Mouse (Mus musculus): ENCODE data around the gene Neurod2.
A peak's percentile ranks its signal among the peaks of the same experiment; 100 is the strongest.

The Neurod2 gene

DNA sequence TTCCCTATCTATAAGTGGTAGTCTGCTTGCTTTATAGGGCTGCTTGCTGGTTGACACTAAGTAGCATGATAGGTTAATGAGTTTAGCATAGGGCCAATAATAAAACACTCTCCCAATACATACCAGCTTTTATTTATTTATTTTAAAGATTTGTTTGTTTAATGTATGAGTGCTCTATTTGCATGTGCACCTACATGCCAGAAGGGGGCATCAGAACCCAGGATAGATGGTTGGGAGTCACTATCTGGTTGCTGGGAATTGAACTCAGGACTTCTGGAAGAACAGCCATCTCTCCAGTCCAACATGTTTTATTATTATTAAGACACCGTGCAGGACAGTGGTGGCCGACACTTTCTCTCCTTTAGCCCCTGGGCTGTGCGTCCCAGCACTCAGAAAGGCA lies 2.7 kb upstream of the Neurod2 start:
- no peak for DNase-seq (ENCODE audit: low spot score)

DNA sequence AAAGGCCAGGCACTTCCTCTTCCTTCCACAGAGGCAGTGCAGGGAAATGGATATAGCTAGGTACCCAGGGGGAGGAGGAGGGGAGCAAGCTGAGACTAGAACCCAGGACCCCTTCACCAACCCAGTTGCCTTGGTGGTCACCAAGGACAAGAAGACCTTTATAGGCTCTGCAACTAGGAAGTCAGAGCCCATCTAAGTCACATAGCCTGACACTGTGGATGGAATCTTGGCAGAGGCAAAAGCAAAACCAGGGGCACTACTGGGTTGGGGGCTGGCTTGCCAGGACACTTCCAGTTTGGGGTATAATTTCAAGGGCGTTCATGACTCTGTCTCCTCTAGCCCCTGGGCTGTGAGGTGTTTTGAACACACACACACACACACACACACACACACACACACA lies 2.0 kb upstream of the Neurod2 start:
- no peak for DNase-seq (ENCODE audit: low spot score)

DNA sequence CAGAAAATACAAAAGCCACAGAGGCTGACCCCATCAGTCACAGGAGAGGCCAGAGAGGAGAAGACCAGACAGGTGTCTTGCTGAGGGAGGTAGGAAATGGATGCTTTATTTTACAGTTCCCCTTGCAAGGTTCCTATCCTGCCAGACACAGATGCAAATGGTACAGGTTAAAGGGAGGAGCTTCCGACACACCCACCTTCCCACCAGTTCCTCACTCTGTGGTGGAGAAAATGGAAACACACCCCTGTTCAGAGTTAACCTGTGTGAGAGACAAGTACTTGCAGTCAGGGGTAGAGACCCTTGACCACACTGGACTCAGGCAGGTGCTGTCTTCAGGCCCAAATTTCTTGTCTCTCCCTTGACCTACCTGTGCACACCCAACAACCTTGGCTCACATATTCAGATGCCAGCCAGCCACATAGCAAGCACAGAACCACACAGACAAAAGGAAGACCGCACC lies 1.3 kb upstream of the Neurod2 start:
- no peak for DNase-seq (ENCODE audit: low spot score)

DNA sequence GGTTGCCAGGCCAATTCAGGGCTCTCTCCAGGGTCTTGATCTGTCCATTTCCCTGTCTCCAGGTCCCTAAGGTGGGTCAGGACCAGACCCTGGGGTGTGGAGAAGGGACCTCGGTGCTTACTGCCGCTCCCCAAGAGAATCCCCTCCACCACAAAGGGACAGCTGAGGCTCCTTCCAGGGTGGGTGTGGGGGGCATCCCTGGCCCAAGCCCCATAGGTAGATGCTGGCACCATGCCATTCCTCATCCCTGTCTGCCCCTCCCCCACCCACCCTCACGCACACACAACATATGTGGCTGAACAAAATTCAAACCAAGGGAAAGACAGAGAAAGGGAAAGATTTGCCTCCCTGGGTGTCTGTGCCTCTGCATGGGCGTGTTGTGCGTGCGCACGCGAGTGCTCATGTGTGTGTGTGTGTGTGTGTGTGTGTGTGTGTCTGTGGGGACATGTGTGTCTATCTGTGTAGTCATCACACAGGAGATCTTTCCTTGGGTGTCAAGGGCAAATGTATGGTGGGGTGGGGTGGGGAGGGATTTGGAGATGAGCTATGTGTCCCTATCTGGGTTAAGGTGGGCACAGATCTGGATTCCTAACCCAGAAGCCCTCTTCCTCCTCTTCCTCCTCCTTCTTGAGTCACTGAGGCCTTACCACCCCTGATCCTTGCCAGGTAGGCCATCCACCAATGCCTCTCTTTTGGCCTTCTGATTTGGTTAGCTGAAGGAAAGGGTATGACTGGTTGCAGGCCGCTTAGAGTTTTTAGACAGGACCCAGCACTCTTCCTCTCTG lies 704 bp upstream of the Neurod2 start:
- DNase-seq (ENCODE audit: low spot score), result no peak

DNA sequence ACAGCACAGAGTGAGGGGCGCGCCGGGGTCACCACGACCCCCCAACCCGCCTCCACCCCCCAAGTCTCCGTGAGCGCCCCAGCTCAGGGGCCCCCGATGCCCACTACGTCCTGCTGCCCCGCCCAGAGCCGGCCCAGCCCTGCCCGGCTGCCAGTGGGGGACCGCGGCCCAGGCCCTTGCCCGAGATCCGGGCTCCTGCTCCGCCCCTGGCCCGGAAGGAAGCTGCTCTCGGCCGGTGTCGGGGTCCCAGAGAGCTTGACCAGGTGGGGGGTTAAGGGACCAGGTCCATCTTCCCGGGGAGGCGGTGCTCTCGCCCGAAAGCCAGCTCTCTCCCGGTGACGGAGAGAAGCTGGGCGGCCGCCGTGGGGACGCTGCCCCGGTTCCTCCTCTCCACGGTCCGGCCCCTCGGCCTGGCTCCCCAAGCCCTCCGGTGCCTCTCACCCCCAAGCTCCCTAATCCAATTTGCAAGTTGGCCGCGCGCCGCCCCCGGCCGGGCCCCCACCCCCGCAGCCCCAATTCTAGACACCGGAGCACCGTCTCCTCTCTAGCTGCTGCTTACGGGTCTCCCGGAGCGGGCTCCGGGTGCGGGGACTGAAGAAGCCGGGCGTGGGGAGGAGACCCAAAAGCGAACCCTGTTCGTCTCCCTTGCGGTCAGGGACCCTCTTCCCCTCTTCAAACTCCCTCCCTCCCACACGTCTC lies 928 bp downstream of the Neurod2 start:
- DNase-seq (ENCODE audit: low spot score), result no peak

DNA sequence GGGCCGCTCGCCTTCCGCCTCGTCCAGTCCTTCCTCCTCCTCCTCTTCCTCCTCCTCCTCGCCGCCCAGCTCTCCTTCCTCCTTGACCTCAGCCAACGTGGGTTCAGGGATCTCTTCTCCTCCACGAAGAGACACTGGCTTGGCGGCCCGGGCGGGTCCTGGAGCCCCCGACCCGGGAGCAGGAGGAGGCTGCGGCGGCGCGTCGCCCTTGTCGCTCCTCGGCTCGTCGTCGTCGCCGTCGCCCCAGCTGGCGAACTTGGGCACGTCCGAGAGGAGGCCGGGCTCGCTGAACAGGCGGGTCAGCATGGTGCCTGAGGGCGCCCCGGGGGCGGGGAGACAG lies 1.4 kb downstream of the Neurod2 start:
- DNase-seq (ENCODE audit: low spot score), result no peak

DNA sequence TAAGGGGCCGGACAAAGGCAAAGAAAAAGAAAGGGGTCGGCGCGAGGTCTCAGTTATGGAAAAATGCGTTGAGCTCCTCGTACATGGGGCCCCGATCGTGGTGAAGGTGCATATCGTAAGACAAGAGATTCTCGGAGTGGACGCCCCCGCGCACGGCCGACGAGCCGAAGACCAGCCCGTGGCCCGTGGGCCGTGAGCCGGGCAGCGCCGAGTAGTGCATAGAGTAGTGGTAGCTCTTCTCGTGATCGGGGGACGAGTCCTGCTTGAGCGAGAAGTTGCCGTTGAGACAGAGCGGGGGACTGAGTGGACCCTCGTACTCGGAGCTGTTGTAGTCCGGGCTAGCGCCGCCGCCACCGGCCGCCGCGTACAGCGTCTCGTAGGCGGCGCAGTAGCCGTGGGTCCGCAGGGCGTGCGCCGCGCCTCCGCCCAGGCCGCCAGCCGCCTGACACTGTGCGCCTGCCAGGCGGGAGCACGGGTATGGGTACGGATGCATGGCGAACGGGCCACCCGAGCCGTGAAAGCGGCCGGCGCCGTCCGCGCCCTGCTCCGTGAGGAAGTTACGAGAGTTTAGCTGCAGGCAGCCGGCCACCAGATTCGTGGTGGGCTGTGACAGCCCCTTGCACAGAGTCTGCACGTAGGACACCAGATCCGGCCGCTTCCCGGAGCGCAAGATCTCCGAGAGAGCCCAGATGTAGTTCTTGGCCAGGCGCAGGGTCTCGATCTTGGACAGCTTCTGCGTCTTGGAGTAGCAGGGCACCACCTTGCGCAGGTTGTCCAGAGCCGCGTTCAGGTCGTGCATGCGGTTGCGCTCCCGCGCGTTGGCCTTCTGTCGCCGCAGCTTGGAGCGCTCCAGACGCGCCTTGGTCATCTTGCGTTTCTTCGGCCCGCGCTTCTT lies 2.1 kb downstream of the Neurod2 start:
- no peak for DNase-seq (ENCODE audit: low spot score)

DNA sequence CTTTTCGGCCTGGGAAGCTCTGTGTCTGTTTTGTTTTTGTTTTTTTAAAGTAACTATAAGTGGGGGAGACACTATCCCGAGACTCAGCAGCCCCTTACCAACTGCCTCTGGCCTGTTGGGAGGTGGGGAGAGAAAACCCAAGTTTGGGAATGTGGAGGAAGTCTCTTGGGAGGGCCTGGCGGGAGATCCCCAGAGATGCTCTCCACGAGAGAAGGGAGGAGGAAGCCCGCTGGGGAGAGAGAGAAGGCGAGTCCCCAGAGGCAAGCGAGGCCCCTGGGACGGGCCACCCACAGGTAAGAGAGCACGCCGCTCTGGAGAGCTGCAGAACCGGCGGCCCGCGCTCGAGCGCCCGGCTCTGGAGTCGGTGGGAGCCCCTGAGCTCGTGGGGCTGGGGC lies 2.7 kb downstream of the Neurod2 start:
- DNase-seq (ENCODE audit: low spot score), result no peak

DNA sequence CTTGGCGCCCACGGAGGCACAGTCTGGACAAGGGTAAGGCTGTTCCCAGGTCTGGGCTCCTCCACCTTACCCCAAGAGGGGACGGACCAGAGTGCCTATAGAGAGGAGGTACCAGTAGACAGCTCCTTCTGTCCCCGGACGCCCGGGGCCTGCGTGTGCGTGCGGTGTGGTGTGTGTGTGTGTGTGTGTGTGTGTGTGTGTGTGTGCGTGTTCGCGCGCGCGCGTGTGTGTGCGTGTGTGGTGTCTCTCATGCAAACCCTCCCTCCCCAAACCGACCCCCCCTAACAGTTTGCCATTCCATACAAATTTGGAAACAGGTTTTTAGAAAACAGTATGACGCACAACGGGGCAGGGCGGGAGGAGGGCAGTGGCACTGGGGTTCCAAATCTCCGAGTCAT lies 3.6 kb downstream of the Neurod2 start:
- no peak for DNase-seq (ENCODE audit: low spot score)

DNA sequence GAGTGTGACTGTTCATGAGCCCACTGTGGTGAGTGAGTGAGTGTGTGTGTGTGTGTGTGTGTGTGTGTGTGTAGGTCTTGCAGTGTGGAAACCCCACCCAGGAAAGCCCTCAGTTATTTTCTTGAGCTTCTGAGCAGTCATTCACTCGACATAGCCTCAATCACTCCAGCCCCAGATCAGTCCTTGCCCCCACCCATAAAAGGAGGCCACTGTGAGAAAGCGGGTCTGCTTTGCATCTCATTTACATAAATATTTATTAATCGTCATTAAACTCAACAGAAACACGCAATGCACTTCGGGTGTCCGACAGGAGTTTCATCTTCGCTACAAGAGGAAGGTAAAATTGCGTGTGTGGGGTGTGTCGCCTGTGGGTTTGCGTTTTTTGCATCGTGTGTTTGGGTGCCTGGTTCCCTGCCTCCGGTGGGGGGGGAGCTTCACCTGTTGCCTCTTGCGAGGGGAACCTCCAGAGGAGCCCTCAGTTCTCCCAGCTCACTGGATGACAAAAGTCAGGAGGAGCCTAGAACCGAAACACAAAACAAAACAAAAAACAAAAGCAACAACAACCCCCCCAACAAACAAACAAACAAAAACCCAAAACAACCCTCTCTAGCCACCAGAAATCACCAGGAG lies 4.1 kb downstream of the Neurod2 start:
- no peak for DNase-seq (ENCODE audit: low spot score)

DNA sequence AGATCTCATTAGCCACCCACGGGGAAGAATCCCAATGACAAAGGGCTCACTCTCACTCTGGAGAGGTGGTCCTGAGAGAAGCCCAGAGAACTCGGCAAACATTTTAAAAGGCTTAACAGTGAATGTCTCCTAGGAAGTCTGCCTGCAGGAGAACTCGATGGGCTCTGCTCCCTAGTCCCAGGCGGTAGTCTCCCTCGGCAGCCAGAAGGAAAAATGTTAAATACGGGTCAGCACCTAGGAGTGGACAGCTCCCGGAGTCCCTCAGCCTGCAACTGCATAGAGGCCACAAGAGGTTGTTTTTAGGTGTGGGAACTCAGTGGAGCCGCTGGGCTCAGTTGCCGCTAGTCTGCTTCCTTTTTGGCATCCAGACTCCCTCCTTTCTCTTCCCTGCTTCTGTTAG lies 5.5 kb downstream of the Neurod2 start:
- DNase-seq (ENCODE audit: low spot score), result peak; percentile 64

DNA sequence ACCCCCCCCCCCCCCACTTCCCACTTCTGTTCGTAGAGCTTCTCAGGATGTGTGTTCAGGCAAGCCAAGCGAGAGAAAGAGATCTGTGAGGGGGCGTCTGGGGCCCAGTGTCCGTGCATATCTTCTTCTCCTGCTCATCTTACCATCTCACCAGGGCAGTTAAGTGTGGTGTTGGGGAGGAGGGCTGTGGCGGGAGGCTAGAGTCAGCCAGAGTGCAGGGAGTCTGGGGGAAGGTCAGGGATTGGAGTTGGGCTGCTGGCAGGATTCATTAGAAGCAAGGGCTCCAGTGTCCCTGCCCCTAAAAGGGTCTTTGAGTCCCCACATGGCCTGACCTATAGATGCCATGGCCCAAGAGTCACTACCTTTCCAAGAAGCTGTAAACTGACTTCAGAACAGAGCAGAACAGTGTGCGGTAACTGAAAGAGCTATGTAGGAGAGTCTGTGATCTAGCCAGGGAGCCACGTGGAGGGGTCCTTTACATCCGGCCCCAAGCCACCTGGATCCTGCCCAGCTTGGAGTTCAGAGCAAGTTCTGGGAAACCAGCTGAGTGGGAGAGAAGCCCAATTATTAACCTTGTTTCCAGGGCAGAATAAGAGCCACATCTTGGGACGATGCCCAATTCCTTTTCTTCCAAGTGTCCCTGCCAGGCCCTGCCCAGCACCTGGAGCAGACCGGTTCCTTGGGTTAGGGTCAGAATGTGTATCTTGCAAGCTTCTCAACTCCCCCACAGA lies 6.1 kb downstream of the Neurod2 start:
- DNase-seq (ENCODE audit: low spot score), result no peak

DNA sequence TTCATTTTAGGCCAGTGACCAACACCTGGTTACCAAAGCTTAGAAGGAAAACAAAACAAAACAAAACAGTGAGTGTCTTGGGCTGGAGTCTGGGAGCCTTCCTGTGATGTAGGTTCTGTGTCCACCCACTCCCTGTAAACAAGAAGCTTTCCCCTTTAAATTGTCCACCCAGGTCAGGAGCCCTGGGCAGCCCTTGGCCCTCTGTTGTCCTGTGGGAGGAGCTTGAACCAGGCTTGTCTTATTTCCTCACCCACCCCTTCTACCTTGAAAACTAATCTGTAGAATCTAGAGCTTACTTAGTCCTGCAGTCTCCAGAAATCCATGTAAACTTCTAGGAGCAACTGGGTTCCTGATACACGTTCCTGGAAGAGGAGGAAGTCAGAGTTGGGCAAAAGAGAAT lies 7.3 kb downstream of the Neurod2 start:
- no peak for DNase-seq (ENCODE audit: low spot score)

DNA sequence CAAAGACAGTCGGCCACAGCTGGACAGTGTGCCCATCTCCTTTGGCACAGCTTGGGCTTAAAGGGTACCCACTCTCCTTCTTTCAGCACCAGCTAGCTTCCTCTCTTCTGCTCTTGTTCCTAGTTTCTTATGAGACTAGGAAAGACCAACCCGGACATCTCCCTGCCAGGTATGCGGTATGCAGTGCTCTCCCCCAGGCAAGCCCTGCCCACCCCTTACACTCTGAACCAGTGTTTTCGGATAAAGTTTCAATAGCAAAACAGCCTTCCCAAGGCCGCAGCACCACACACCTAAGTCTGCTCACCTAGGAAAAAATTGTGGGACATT lies 7.8 kb downstream of the Neurod2 start:
- no peak for DNase-seq (ENCODE audit: low spot score)

DNA sequence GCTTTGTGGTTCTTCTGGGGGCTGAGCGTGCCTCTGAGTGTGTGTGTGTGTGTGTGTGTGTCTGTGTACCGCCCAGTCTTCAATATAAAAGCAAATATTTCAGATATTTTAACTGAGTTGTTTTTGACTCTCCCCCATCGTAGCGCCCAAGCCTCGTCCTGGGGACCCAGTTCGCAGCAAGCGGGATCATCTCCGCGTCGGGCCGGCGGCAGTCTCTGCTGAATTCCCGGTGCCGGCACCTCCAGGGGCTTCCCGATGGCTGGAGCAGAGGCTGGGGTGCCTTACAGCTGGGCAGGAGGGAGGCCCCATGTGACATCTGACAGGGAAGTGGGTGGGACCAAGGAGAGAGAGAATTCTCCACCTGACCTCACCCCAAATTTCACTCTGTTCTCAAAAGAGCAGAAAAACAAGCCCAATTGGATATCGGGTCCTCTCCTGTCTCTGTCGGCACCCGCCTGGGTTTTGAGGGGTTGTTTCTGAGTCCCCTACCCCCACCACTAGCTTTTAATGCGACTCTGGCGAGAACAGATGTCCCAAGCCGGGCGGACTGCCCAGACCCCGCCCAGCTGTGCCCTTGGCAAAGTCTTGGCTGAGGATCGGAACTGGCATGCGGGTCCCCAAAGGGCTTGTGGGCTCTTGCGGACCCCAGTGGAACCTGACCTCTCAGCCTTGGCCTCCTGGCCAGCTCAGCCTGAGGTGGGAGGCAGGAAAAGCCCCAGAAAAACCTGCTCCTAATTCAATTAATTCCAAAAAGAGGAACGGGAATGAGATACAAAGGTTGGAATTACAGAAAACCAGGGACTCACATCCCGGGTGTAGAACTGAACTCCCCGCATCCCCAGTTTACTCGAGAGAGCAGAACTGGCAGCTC lies 8.4 kb downstream of the Neurod2 start:
- DNase-seq (ENCODE audit: low spot score), result no peak

DNA sequence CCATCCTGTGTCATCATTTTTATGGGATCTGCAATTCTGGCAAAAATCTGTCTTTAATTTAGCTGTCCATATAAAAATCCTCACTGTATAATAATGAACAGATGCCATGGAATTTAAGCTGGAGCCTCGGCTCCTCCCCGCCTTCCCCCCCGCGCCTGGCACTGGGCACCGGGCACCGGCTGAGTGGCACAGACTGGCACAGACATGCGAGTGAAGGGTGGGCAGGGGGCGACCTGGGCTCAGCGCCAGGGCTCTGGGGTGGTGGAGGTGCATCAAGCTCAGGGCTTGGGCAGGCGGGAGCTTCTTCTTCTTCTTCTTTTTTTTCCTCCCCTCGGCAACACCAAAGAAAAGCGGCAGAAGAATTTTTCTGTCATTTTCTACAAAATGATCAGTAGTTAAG lies 9.1 kb downstream of the Neurod2 start:
- no peak for DNase-seq (ENCODE audit: low spot score)

DNA sequence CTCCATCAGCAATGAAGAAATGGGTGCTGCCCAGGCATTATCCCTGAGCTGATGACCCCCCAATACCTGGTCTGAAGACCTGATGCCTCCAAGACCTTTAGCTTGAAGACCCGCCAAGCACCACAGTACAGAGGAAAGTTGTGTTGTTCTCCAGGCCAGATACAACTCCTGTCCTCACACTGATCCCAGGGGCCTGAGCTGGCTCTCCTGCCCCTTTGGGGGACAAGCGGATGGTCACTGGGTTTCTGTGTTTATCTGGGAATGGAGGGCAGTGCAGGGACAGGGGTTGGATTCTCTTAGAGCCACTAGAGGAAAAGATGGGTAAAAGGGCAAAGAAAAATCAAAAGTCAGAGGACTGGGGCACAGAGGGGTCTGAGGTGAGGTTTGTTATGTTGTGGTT lies 9.5 kb downstream of the Neurod2 start:
- DNase-seq (ENCODE audit: low spot score), result no peak

DNA sequence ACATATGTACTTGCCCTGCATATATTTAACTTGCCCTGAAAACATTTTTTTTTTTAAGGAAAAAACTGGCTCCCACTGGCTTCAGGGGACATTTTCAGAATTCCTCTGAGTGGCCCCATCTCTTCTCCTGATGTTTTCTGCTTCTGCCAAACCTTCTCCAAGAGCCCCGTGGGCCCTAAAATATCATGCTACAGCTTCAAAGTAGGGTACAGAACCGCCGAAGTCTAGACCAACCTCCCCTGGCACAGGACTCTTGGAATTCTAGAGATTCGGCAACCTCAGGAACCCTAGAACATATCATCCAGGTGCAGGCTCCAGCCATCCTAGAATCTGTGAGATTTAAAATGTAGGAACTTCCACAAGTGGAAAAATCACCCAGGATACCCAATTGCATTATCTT lies 9.9 kb downstream of the Neurod2 start:
- DNase-seq (ENCODE audit: low spot score), result no peak

DNA sequence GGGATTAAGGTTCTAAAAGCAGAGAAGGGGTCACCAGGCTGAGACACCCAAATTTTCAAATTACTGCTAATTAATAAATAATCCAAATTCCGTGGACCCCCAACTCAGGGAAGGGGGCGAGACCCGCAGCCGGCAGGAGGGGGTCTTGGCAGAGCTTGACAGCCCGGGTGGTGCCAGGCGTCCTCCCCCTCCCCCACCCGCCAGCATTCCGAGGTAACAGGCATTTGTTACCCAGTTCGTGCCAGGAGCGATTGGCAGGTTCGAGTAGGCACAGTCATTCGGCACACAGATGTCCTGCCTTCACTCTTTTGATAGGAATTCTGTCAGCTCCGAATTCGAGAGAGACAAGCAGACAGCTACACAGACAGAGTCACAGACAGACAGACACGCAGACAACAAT lies 10.3 kb downstream of the Neurod2 start:
- no peak for DNase-seq (ENCODE audit: low spot score)

DNA sequence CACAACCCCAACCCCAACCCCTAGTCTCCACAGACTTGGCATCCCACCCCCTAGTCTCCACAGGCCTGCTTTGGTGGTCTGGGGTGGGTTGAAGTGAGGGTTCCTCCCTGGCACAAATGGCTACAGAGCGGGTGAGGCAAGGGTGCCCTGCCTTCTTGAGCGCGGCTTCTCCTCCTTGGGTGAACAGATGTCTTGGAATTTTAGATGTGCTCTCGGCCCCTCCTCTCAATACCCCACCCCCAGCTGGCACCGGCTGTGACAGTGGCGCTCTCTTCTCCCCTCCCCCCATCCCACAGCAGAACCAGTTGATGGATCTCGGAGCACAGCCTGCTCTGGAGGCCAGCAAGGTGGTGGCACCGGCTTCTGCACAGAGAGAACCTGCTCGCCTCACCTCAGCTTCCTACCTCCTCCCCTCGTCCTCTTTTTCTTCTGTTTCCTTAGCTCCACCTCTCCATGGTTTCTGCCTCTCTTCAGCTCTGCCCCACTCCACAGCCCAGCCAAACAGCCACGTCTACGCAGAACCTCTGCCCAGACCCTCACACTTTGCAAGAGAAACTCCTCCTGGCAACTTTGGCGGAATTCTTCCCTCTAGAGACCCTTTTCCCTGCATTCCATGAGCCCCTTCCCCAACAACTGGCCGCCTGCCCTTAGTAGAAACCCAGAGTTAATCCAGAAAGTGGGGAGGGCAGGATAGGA lies 10.9 kb downstream of the Neurod2 start:
- DNase-seq (ENCODE audit: low spot score), result no peak

Data from retina, embryonic 14.5 days (tissue).